Mouse (Mus musculus) WW6 (cell line): ENCODE data around the gene Rpp40.

Experiments used
- DNase-seq: peaks from one replicate; pipeline ENCODE4 v3.0.0-alpha.2; 2013; ENCODE audit warnings: low read depth, low spot score

Rpp40 gene

GRCm38 (mm10) chr13:35852851-35853575 lies 53.1 kb downstream of the Rpp40 start:
- DNase-seq = peak; percentile 60

DNA sequence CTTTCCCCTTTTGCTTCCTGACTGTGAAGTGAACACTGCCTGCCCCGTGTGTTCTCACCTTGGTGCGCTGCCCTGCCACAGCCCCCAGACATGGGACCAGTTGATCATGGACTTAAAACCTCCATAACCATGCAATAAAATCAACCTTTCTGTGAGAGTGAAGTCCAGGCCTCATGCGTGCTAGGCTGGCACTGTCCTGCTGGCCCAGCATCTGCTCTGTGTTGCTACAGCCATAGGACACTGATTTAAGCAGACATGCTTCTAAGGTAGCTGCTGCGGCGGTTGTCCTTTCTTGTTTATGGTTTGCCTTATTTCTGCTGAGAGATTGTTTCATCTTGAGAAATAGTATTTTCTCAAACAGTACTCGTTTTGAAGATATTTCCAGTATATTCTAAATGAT lies 54.6 kb downstream of the Rpp40 start:
- no peak for DNase-seq

GRCm38 (mm10) chr13:35848694-35849093 lies 57.5 kb downstream of the Rpp40 start:
- no peak for DNase-seq

DNA sequence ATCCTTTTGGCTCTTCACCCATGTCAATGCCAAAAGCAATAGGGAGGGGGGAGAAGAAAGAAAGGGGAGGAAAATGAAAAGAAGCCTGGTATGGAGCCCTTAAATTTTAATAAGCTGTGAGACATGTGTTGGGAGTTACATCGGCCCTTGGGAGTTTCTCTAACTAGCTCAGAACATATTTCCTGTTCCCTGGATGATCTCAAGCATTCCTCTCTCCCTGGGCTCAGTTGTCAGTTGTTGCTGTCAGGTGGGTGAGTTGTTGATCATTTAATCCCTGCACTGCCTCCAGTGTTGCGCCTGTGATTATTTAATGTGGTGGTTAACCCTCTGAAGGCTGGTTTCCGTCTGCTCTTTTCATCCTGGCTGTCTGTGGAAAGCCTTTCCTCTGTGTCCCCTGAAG lies 60.9 kb downstream of the Rpp40 start:
- DNase-seq = no peak
